Mouse (Mus musculus) myocyte (in vitro differentiated cells): Measurements from ENCODE around the gene Soga1.

Source experiments
- CEBPB ChIP-seq: IDR thresholded peaks from 2 replicates; pipeline ENCODE4 v1.6.1; 2011; ENCODE audit warnings: mild to moderate bottlenecking, moderate library complexity; ENCODE audit not compliant: poor library complexity, insufficient read depth, severe bottlenecking
- MAX ChIP-seq: IDR thresholded peaks from one replicate; pipeline ENCODE4 v1.6.1; 2011; ENCODE audit warnings: low read depth, mild to moderate bottlenecking, control low read depth
- MYOD1 ChIP-seq, 3 experiments: IDR thresholded peaks; one replicate each; pipeline ENCODE4 v1.6.1; 2011; ENCODE audit warnings: control low read depth in 2 of 3, low read depth in 2 of 3, mild to moderate bottlenecking in 2 of 3, moderate library complexity in 1 of 3; ENCODE audit not compliant: insufficient read length in 2 of 3, control insufficient read depth in 1 of 3
- MYOG ChIP-seq, 3 experiments: IDR thresholded peaks; one replicate each; pipeline ENCODE4 v1.6.1; 2011; ENCODE audit warnings: control low read depth in 2 of 3, low read depth in 2 of 3, mild to moderate bottlenecking in 2 of 3; ENCODE audit not compliant: insufficient read length in 2 of 3, control insufficient read depth in 1 of 3, insufficient read depth in 1 of 3
- POLR2A ChIP-seq: IDR thresholded peaks from one replicate; pipeline ENCODE4 v1.6.1; 2011; ENCODE audit warnings: low read depth, mild to moderate bottlenecking, control low read depth, moderate library complexity; ENCODE audit not compliant: insufficient read length
- POLR2AphosphoS2 ChIP-seq: IDR thresholded peaks from one replicate; pipeline ENCODE4 v1.6.1; 2011; ENCODE audit warnings: low read depth, control low read depth; ENCODE audit not compliant: insufficient read length
- SRF ChIP-seq: IDR thresholded peaks from one replicate; pipeline ENCODE4 v1.6.1; 2011; ENCODE audit warnings: low read depth; ENCODE audit not compliant: control insufficient read depth, insufficient read length
- TCF12 ChIP-seq: IDR thresholded peaks from one replicate; pipeline ENCODE4 v1.6.1; 2011; ENCODE audit warnings: mild to moderate bottlenecking, control low read depth; ENCODE audit not compliant: poor library complexity, insufficient read depth, severe bottlenecking
- TCF3 ChIP-seq: IDR thresholded peaks from one replicate; pipeline ENCODE4 v1.6.1; 2011; ENCODE audit warnings: low read depth, control low read depth; ENCODE audit not compliant: insufficient read length
- USF1 ChIP-seq: IDR thresholded peaks from one replicate; pipeline ENCODE4 v1.6.1; 2011; ENCODE audit warnings: low read depth, mild to moderate bottlenecking, control low read depth, moderate library complexity

- TF ChIP-seq POLR2A: no peak
- no peak for TF ChIP-seq TCF12
- no peak for TF ChIP-seq SRF
- no peak for TF ChIP-seq POLR2AphosphoS2
- TF ChIP-seq MYOD1 (IDR thresholded peaks at IDR 0.05; ENCODE audit: control insufficient read depth in 1 of 3, insufficient read length in 2 of 3, low read depth in 2 of 3): no peak
- no peak for TF ChIP-seq CEBPB
- TF ChIP-seq USF1: no peak
- no peak for TF ChIP-seq TCF3
- no peak for TF ChIP-seq MAX
- TF ChIP-seq MYOG (IDR thresholded peaks at IDR 0.05; ENCODE audit: control insufficient read depth in 1 of 3, insufficient read depth in 1 of 3, insufficient read length in 2 of 3, low read depth in 2 of 3): no peak
Measured at GRCm38 (mm10) chr2:157095005-157095755, 16.1 kb upstream of the Soga1 start.
